Mouse (Mus musculus): ENCODE data around the gene Zmiz1.

- no peak for TF ChIP-seq GABPA (IDR thresholded peaks at IDR 0.05; ENCODE audit: insufficient replicate concordance, low read depth, low read length)
- TF ChIP-seq CTCF (conservative IDR thresholded peaks at IDR 0.05 in 1 of 2, IDR thresholded peaks at IDR 0.05 in 1 of 2; ENCODE audit: low read depth in 2 of 2, low read length in 2 of 2), result no peak
- TF ChIP-seq TCF12 (IDR thresholded peaks at IDR 0.05; ENCODE audit: low read depth, low read length), result no peak
- TF ChIP-seq POLR2A (IDR thresholded peaks at IDR 0.05; ENCODE audit: low read depth, low read length), result no peak
- TF ChIP-seq BHLHE40 (IDR thresholded peaks at IDR 0.05; ENCODE audit: low read depth, low read length), result no peak
Observed at GRCm38 (mm10) chr14:25456666-25457433, 2.1 kb upstream of the Zmiz1 start.

Data from CH12.LX (cell line).